Mouse (Mus musculus): Measurements from ENCODE around the gene Ly6g6c.

DNA sequence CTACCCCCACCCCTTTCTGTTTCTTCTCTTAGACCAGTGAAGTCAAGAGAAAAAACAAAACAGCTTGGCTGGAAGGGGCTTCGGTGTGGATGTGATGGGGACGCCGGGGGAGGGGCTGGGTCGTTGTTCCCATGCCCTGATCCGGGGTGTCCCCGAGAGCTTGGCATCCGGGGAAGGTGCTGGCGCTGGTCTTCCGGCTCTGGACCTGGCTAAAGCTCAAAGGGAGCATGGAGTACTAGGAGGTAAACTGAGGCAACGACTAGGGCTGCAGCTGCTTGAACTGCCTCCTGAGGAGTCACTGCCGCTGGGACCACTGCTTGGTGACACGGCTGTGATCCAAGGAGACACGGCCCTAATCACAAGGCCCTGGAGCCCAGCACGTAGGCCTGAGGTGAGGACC is 5.1 kb upstream of the Ly6g6c start:
- TF ChIP-seq POLR2A (IDR thresholded peaks at IDR 0.05; ENCODE audit: low read depth, low read length) (no peak), CTCF (IDR thresholded peaks at IDR 0.05; ENCODE audit: extremely low read depth, insufficient read length, insufficient replicate concordance, low read depth, low read length) (no peak)
